Mouse (Mus musculus): ENCODE measurements around the gene Tomm5. TPM values are rescaled to one million over a fixed set of nuclear protein-coding genes. Genes with fewer than 3 reads are reported as not detected.
"Not testable (repeated sequence)": the region's sequence is repeated elsewhere in the genome, so short reads cannot be mapped to it uniquely, and the experiment has no call there.

The Tomm5 gene
- total and polyA plus RNA-seq, 3 experiments = 205 to 237 (median 213) TPM

- 22% methylated on average over 7 of the region's 7 CpGs for WGBS
Measured at GRCm38 (mm10) chr4:45097198-45097872, 10.6 kb downstream of the Tomm5 start.

GRCm38 (mm10) chr4:45084895-45085290 lies 23.0 kb downstream of the Tomm5 start:
- TF ChIP-seq CTCF (IDR thresholded peaks at IDR 0.05) (no peak), POLR2A (IDR thresholded peaks at IDR 0.05; ENCODE audit: insufficient read depth, low read depth, low read length) (no peak), EP300 (IDR thresholded peaks at IDR 0.05; ENCODE audit: insufficient read depth, low read depth, low read length) (no peak)
- H3K27ac ChIP-seq = peak overlapping the region; percentile 46; the same call in 1 of the 2 replicates
- H3K9ac ChIP-seq (ENCODE audit: low read depth, low read length) = peak overlapping the region; percentile 31
- 44% methylated on average over 8 of the region's 8 CpGs for WGBS
- H3K36me3 ChIP-seq (ENCODE audit: control insufficient read depth, insufficient read depth, low read length) = no peaks in the 10 kb centered on the region
- DNase-seq = no peak
- H3K27me3 ChIP-seq (ENCODE audit: control insufficient read depth, insufficient read depth, low read length) = no peaks in the 10 kb centered on the region
- peak overlapping the region; percentile 93 for H3K4me3 ChIP-seq
- intact Hi-C loops (cut with DNase I) = loop anchor here (2.0 kb wide), 2 partner anchors 22 to 66 kb away; partner anchors contain the start of gene Polr1e
- H3K79me2 ChIP-seq (replicated peaks; ENCODE audit: control insufficient read depth, insufficient read depth, low read length) = 0 out of 2 replicates have a peak, but pooled peaks cover 1% of the 10 kb centered on the region
- H3K4me1 ChIP-seq (ENCODE audit: control insufficient read depth, insufficient read depth, low read length) = peaks cover 3% of the 10 kb centered on the region

More at GRCm38 (mm10) chr4:45097198-45097872, 10.6 kb downstream of the Tomm5 start:
- peak; percentile 39 to 76 for DNase-seq
- Histone ChIP-seq H3K4me3 (no peak overlapping the region), H3K27me3 (ENCODE audit: control insufficient read depth, insufficient read depth, low read length) (no peaks in the 10 kb centered on the region), H3K27ac (no peak overlapping the region), H3K4me1 (ENCODE audit: control insufficient read depth, insufficient read depth, low read length) (peaks cover 1% of the 10 kb centered on the region; the same call in 1 of the 2 replicates), H3K36me3 (ENCODE audit: control insufficient read depth, insufficient read depth, low read length) (no peaks in the 10 kb centered on the region), H3K79me2 (replicated peaks; ENCODE audit: control insufficient read depth, insufficient read depth, low read length) (no peaks in the 10 kb centered on the region), H3K9ac (ENCODE audit: low read depth, low read length) (no peak overlapping the region)
- intact Hi-C loops (cut with DNase I) = loop anchor here (1.0 to 5.0 kb wide), 2 partner anchors 183 to 760 kb away; no protein-coding TSS in a partner anchor
- TF ChIP-seq EP300 (IDR thresholded peaks at IDR 0.05; ENCODE audit: insufficient read depth, low read depth, low read length) (peak; percentile 70; the same call in 1 of the 2 replicates), POLR2A (IDR thresholded peaks at IDR 0.05; ENCODE audit: insufficient read depth, low read depth, low read length) (no peak)

- intact Hi-C loops (cut with DNase I) = loop anchor here (2.0 kb wide), 2 partner anchors 23 to 65 kb away; partner anchors contain the start of gene Polr1e
Measured at GRCm38 (mm10) chr4:45084021-45084894, 23.7 kb downstream of the Tomm5 start, which contains the start of gene Fbxo10. Fbxo10 (minus strand) TSS chr4:45084604.

GRCm38 (mm10) chr4:45083487-45083886 lies 24.4 kb downstream of the Tomm5 start:
- WGBS = 2% methylated on average over 8 of the region's 8 CpGs
- intact Hi-C loops (cut with DNase I) = no loop called here

More at GRCm38 (mm10) chr4:45084021-45084894, 23.7 kb downstream of the Tomm5 start, which contains the start of gene Fbxo10:
- TF ChIP-seq EP300 (IDR thresholded peaks at IDR 0.05; ENCODE audit: insufficient read depth, low read depth, low read length) (0 out of 2 replicates have a peak, but pooled peaks have one; percentile 23), CTCF (IDR thresholded peaks at IDR 0.05) (no peak), POLR2A (IDR thresholded peaks at IDR 0.05; ENCODE audit: insufficient read depth, low read depth, low read length) (peak; percentile 57; the same call in 1 of the 2 replicates)
- Histone ChIP-seq H3K4me3 (peak within 1 kb of the TSS; percentile 93), H3K36me3 (ENCODE audit: control insufficient read depth, insufficient read depth, low read length) (no peaks in the 10 kb centered on the region), H3K27ac (peak within 1 kb of the TSS; percentile 82), H3K79me2 (replicated peaks; ENCODE audit: control insufficient read depth, insufficient read depth, low read length) (0 out of 2 replicates have a peak, but pooled peaks cover 1% of the 10 kb centered on the region), H3K27me3 (ENCODE audit: control insufficient read depth, insufficient read depth, low read length) (no peaks in the 10 kb centered on the region), H3K9ac (ENCODE audit: low read depth, low read length) (peak within 1 kb of the TSS; percentile 97), H3K4me1 (ENCODE audit: control insufficient read depth, insufficient read depth, low read length) (peaks cover 3% of the 10 kb centered on the region)
- peak; percentile 96 for DNase-seq
- WGBS = under 1% methylated on average over 76 of the region's 77 CpGs

GRCm38 (mm10) chr4:45082951-45083350 lies 25.0 kb downstream of the Tomm5 start:
- H3K4me1 ChIP-seq (ENCODE audit: control insufficient read depth, insufficient read depth, low read length) = peaks cover 3% of the 10 kb centered on the region
- no peaks in the 10 kb centered on the region for H3K27me3 ChIP-seq (ENCODE audit: control insufficient read depth, insufficient read depth, low read length)
- H3K27ac ChIP-seq = no peak overlapping the region
- 59% methylated on average over 9 of the region's 9 CpGs for WGBS
- no peak overlapping the region for H3K9ac ChIP-seq (ENCODE audit: low read depth, low read length)
- TF ChIP-seq POLR2A (IDR thresholded peaks at IDR 0.05; ENCODE audit: insufficient read depth, low read depth, low read length) (no peak), EP300 (IDR thresholded peaks at IDR 0.05; ENCODE audit: insufficient read depth, low read depth, low read length) (no peak), CTCF (IDR thresholded peaks at IDR 0.05) (no peak)
- intact Hi-C loops (cut with DNase I) = no loop called here
- H3K36me3 ChIP-seq (ENCODE audit: control insufficient read depth, insufficient read depth, low read length) = no peaks in the 10 kb centered on the region
- H3K4me3 ChIP-seq = no peak overlapping the region
- DNase-seq = no peak
- H3K79me2 ChIP-seq (replicated peaks; ENCODE audit: control insufficient read depth, insufficient read depth, low read length) = 0 out of 2 replicates have a peak, but pooled peaks cover 1% of the 10 kb centered on the region

More at GRCm38 (mm10) chr4:45083487-45083886, 24.4 kb downstream of the Tomm5 start:
- 0 out of 2 replicates have a peak overlapping the region, but pooled peaks have one; percentile 44 for H3K9ac ChIP-seq (ENCODE audit: low read depth, low read length)
- no peak overlapping the region for H3K27ac ChIP-seq
- H3K36me3 ChIP-seq (ENCODE audit: control insufficient read depth, insufficient read depth, low read length) = no peaks in the 10 kb centered on the region
- TF ChIP-seq POLR2A (IDR thresholded peaks at IDR 0.05; ENCODE audit: insufficient read depth, low read depth, low read length) (no peak), EP300 (IDR thresholded peaks at IDR 0.05; ENCODE audit: insufficient read depth, low read depth, low read length) (no peak), CTCF (IDR thresholded peaks at IDR 0.05) (no peak)
- peak overlapping the region; percentile 93 for H3K4me3 ChIP-seq
- DNase-seq = no peak
- H3K4me1 ChIP-seq (ENCODE audit: control insufficient read depth, insufficient read depth, low read length) = peaks cover 3% of the 10 kb centered on the region
- H3K27me3 ChIP-seq (ENCODE audit: control insufficient read depth, insufficient read depth, low read length) = no peaks in the 10 kb centered on the region
- H3K79me2 ChIP-seq (replicated peaks; ENCODE audit: control insufficient read depth, insufficient read depth, low read length) = 0 out of 2 replicates have a peak, but pooled peaks cover 1% of the 10 kb centered on the region

- H3K9ac ChIP-seq (ENCODE audit: low read depth, low read length); H3K36me3 ChIP-seq (ENCODE audit: control insufficient read depth, insufficient read depth, low read length); H3K4me1 ChIP-seq (ENCODE audit: control insufficient read depth, insufficient read depth, low read length); H3K27me3 ChIP-seq (ENCODE audit: control insufficient read depth, insufficient read depth, low read length); intact Hi-C loops (cut with DNase I); H3K79me2 ChIP-seq (replicated peaks; ENCODE audit: control insufficient read depth, insufficient read depth, low read length); H3K4me3 ChIP-seq; DNase-seq; H3K27ac ChIP-seq: not testable (repeated sequence)
- WGBS = 90% methylated on average over 4 of the region's 4 CpGs
Measured at GRCm38 (mm10) chr4:45081041-45081440, 26.9 kb downstream of the Tomm5 start.
